In the genomic region with DNA sequence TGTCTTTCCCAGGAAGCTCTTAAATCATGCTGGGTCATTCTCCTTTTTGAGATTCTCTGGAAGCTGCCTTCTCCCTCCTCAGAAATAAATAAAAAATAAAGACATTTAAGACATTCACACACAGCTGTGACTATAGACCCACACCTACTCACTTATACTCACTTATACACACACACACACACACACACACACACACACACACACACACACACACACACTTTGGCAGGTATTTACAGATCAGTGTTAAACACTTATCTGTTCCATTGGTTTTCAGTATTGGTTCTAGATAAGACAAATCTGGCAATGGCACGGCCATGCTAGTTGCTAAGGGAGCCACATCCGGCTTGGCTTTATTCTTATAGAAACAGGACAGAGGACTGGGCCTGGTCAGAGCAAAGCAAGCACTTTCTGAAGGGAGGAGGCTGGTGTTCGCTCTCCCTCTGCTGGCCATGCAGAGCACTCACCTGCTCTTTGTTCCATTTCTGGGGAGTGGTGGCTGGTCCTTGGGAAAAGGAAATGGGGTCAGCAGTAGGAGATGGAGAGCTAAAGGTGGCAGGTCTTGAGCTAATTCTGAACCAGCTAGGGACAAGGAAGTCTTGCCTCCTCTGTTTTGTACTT, we compare ENCODE assay signal across 8 mouse cellular contexts.
DNase-seq lines count a peak whose midpoint lies in the region; ATAC-seq and TF ChIP-seq lines count a peak whose summit lies in the region.
"Had no signal": no experiment of that assay in that cellular context is flagged by ENCODE, and none has a peak within 500 bp of the region (broad histone marks: within the 10 kb centered on the region; RNA-seq: fewer than 3 reads in every experiment).

No protein-coding gene starts in this region.

- POLR2A ChIA-PET in Patski (lab: Charles Lee), result no interaction called here

- H3K27me3 ChIP-seq in CH12.LX (replicated peaks), result no peaks in the 10 kb centered on the region
- H3K27me3 ChIP-seq in Patski, result peaks cover 7% of the 10 kb centered on the region
- no peaks in the 10 kb centered on the region for H3K27me3 ChIP-seq in hindbrain, embryonic 11.5 days (ENCODE audit: control insufficient read depth, insufficient read depth, low read length)
- no peaks in the 10 kb centered on the region for H3K27me3 ChIP-seq in stomach, embryonic 14.5 days (ENCODE audit: control insufficient read depth, insufficient read depth, low read length)
- H3K27me3 ChIP-seq: heart, embryonic 13.5 days had no signal

- no peaks in the 10 kb centered on the region for H3K9me3 ChIP-seq in CH12.LX (replicated peaks; ENCODE audit: low read length)
- H3K9me3 ChIP-seq in hindbrain, embryonic 11.5 days (ENCODE audit: control insufficient read depth, low read length), result no peaks in the 10 kb centered on the region
- no peaks in the 10 kb centered on the region for H3K9me3 ChIP-seq in stomach, embryonic 14.5 days (ENCODE audit: control insufficient read depth, low read depth, low read length)
- H3K9me3 ChIP-seq: heart, embryonic 13.5 days had no signal

- H3K4me3 ChIP-seq in CH12.LX (replicated peaks in 1 of 3; ENCODE audit: low read depth in 2 of 3, low read length in 2 of 3, poor library complexity in 1 of 3), result no peak overlapping the region
- no peak overlapping the region for H3K4me3 ChIP-seq in hindbrain, embryonic 11.5 days (ENCODE audit: low read depth, low read length)
- no peak overlapping the region for H3K4me3 ChIP-seq in stomach, embryonic 14.5 days (ENCODE audit: low read depth, low read length)
- H3K4me3 ChIP-seq: heart, embryonic 13.5 days had no signal

- WGBS in hindbrain, embryonic 11.5 days, result 23% methylated on average over 3 of the region's 3 CpGs
- 20% methylated on average over 3 of the region's 3 CpGs for WGBS in stomach, embryonic 14.5 days

- TF ChIP-seq EP300 in CH12.LX (IDR thresholded peaks at IDR 0.05; ENCODE audit: low read length), result no peak

- in situ Hi-C loops in CH12.LX (cut with MboI; ENCODE audit: low pct_ligation_motif_present, low pct_unique_long_range_greater_than_20kb, low sequenced_read_pairs), result no loop called here
- in situ Hi-C loops in Patski (cut with MboI; ENCODE audit: low pct_unique_long_range_greater_than_20kb), result loop anchor here (10.0 to 25.0 kb wide), 2 partner anchors 977 to 1279 kb away; no protein-coding TSS in a partner anchor

- dilution Hi-C loops in CH12.LX (cut with MboI; ENCODE audit: extremely low pct_ligation_motif_present, extremely low pct_unique_long_range_greater_than_20kb, low sequenced_read_pairs), result no loop called here

- DNase-seq in CH12.LX (ENCODE audit: extremely low read depth) (peak; percentile 50), Patski (ENCODE audit: low read depth, low spot score) (peak; percentile 17)
- peak; percentile 74 for DNase-seq in embryo, embryonic 10 days (ENCODE audit: low spot score)
- DNase-seq in hindbrain, embryonic 11.5 days (ENCODE audit: low spot score), result peak; percentile 59
- DNase-seq in layer of hippocampus, postnatal 25 days (ENCODE audit: extremely low spot score in 1 of 2, low spot score in 1 of 2), result peak; percentile 21 to 27

- peak; percentile 79 for TF ChIP-seq RAD21 in CH12.LX (IDR thresholded peaks at IDR 0.05; ENCODE audit: low read depth, low read length)

- ATAC-seq in Patski, result peak; percentile 85
- ATAC-seq in hindbrain, embryonic 11.5 days (ENCODE audit: low FRiP score), result peak; percentile 89
- peak; percentile 54 for ATAC-seq in megakaryocyte, adult 5-6 weeks (ENCODE audit: poor library complexity, severe bottlenecking)
- ATAC-seq in stomach, embryonic 14.5 days (ENCODE audit: insufficient number of reproducible peaks, insufficient read depth, low FRiP score, low read depth), result peak; percentile 86

- no peak overlapping the region for H3K27ac ChIP-seq in CH12.LX (ENCODE audit: insufficient read depth, low read depth)
- H3K27ac ChIP-seq in hindbrain, embryonic 11.5 days (ENCODE audit: low read depth, low read length), result no peak overlapping the region
- no peak overlapping the region for H3K27ac ChIP-seq in stomach, embryonic 14.5 days (ENCODE audit: low read length)
- H3K27ac ChIP-seq: heart, embryonic 13.5 days had no signal

- peak; percentile 59 to 79 for TF ChIP-seq CTCF in CH12.LX (conservative IDR thresholded peaks at IDR 0.05 in 1 of 2, IDR thresholded peaks at IDR 0.05 in 1 of 2; ENCODE audit: low read depth in 2 of 2, low read length in 2 of 2)
- peak; percentile 90 for TF ChIP-seq CTCF in Patski (IDR thresholded peaks at IDR 0.05)

- no peak overlapping the region for H3K9ac ChIP-seq in CH12.LX (ENCODE audit: insufficient read depth, low read depth)
- no peak overlapping the region for H3K9ac ChIP-seq in hindbrain, embryonic 11.5 days (ENCODE audit: low read depth, low read length)
- no peak overlapping the region for H3K9ac ChIP-seq in stomach, embryonic 14.5 days (replicated peaks; ENCODE audit: low read depth, low read length)
- H3K9ac ChIP-seq: heart, embryonic 13.5 days had no signal

- no peaks in the 10 kb centered on the region for H3K36me3 ChIP-seq in CH12.LX (replicated peaks in 1 of 2; ENCODE audit: control insufficient read depth in 1 of 2, insufficient read depth in 1 of 2, low read length in 1 of 2)
- H3K36me3 ChIP-seq in hindbrain, embryonic 11.5 days (ENCODE audit: control insufficient read depth, insufficient read depth, low read length), result no peaks in the 10 kb centered on the region
- no peaks in the 10 kb centered on the region for H3K36me3 ChIP-seq in stomach, embryonic 14.5 days (ENCODE audit: control insufficient read depth, insufficient read depth, low read length)
- H3K36me3 ChIP-seq: heart, embryonic 13.5 days had no signal

- no peaks in the 10 kb centered on the region for H3K79me2 ChIP-seq in CH12.LX (replicated peaks; ENCODE audit: control insufficient read depth, extremely low read depth, insufficient read depth, poor library complexity, severe bottlenecking)

- TF ChIP-seq POLR2A in CH12.LX (IDR thresholded peaks at IDR 0.05; ENCODE audit: low read depth, low read length), result no peak

- CTCF ChIA-PET in Patski (lab: Charles Lee), result interaction anchor here (0.7 to 3.5 kb wide), 15 partner anchors 12 to 1503 kb away, joined by 3 to 20 read pairs (median 4); no protein-coding TSS in a partner anchor

- no peak overlapping the region for H3K4me2 ChIP-seq in CH12.LX (ENCODE audit: insufficient read depth, low read depth, poor library complexity, severe bottlenecking)
- H3K4me2 ChIP-seq in hindbrain, embryonic 11.5 days (replicated peaks; ENCODE audit: low read depth, low read length), result no peak overlapping the region
- H3K4me2 ChIP-seq in stomach, embryonic 14.5 days (replicated peaks; ENCODE audit: low read depth, low read length), result no peak overlapping the region
- H3K4me2 ChIP-seq: heart, embryonic 13.5 days had no signal

- H3K4me1 ChIP-seq in CH12.LX (ENCODE audit: control insufficient read depth in 1 of 2, insufficient read depth in 2 of 2), result peaks cover 0 to 12% of the 10 kb centered on the region in 2 experiments; a peak in 2 of 4 replicates
- H3K4me1 ChIP-seq in hindbrain, embryonic 11.5 days (replicated peaks; ENCODE audit: control insufficient read depth, insufficient read depth, low read length), result no peaks in the 10 kb centered on the region
- no peaks in the 10 kb centered on the region for H3K4me1 ChIP-seq in stomach, embryonic 14.5 days (ENCODE audit: control insufficient read depth, insufficient read depth, low read length)

TF ChIP-seq in CH12.LX, 34 proteins besides CTCF, POLR2A, EP300 and RAD21:
- TF ChIP-seq ZC3H11A (IDR thresholded peaks at IDR 0.05; ENCODE audit: low read depth, low read length), result no peak
- no peak for TF ChIP-seq JUND (conservative IDR thresholded peaks at IDR 0.05; ENCODE audit: low read depth, low read length)
- TF ChIP-seq SIN3A (IDR thresholded peaks at IDR 0.05; ENCODE audit: low read length), result no peak
- no peak for TF ChIP-seq PAX5 (IDR thresholded peaks at IDR 0.05; ENCODE audit: low read length)
- TF ChIP-seq IRF4 (IDR thresholded peaks at IDR 0.05; ENCODE audit: low read depth, low read length), result 0 out of 2 replicates have a peak, but pooled peaks have one; percentile 24
- no peak for TF ChIP-seq TBP (conservative IDR thresholded peaks at IDR 0.05; ENCODE audit: low read depth, low read length)
- TF ChIP-seq SMC3 (IDR thresholded peaks at IDR 0.05; ENCODE audit: low read depth, low read length), result peak; percentile 69
- TF ChIP-seq MEF2A (IDR thresholded peaks at IDR 0.05; ENCODE audit: borderline replicate concordance, low read depth, low read length), result no peak
- TF ChIP-seq MYC (IDR thresholded peaks at IDR 0.05; ENCODE audit: low read depth, low read length), result no peak

Comparison
In these comparisons a context has a peak if more than half of its experiments do, and no peak if none do; other contexts are left out.
1. DNase-seq: peak in every context shown above with its lines; median percentile 74 in embryo, embryonic 10 days; 59 in hindbrain, embryonic 11.5 days; 50 in CH12.LX; 24 in layer of hippocampus, postnatal 25 days; 17 in Patski.